In the genomic region with DNA sequence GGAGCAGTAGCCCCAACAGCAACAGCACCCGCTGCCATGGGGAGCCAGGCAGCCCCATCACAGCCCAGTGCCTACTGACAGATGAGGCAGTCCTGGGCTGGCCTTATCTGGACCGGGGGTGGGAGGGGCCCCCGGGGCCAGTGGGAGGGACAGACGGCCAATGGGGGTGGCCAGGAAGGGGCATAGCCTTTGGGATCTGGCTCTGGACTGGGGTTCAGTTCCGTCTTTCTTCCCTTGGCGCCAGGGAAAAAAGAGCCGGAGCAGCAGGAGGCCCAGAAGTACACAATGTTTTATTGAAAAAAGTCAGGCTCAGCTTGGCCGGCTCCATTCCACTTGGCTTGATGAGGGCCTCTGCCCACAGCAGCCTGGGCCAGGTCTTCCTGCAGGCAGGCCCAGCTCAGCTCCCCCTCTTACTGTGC, we compare ENCODE assay signal across 12 mouse cellular contexts. TPM values are rescaled to one million over a fixed set of nuclear protein-coding genes. Genes with fewer than 3 reads are reported as not detected.
DNase-seq lines count a peak whose midpoint lies in the region; ATAC-seq and TF ChIP-seq lines count a peak whose summit lies in the region.
"Had no signal": no experiment of that assay in that cellular context is flagged by ENCODE, and none has a peak within 500 bp of the region (broad histone marks: within the 10 kb centered on the region; RNA-seq: fewer than 3 reads in every experiment).

Gene Lcat, minus strand, starts transcription at position 62 of the 419 bp plus-strand sequence.

- H3K4me2 ChIP-seq in kidney, embryonic 15.5 days, result no peak within 1 kb of the TSS
- peak within 1 kb of the TSS; percentile 48 for H3K4me2 ChIP-seq in liver, embryonic 14.5 days (ENCODE audit: low read depth)
- H3K4me2 ChIP-seq: midbrain, embryonic 12.5 days had no signal

- H3K36me3 ChIP-seq in kidney, embryonic 15.5 days, result peaks cover 64% of the 10 kb centered on the region
- H3K36me3 ChIP-seq in liver, embryonic 14.5 days (replicated peaks; ENCODE audit: control insufficient read depth, insufficient read depth, low read depth), result peaks cover 20% of the 10 kb centered on the region; the same call in 1 of the 2 replicates

- 37% methylated on average over 8 of the region's 8 CpGs for WGBS in cerebellum, adult 2 months
- 88% methylated on average over 8 of the region's 8 CpGs for WGBS in kidney, embryonic 15.5 days
- 59% methylated on average over 8 of the region's 8 CpGs for WGBS in liver, embryonic 14.5 days (ENCODE audit: insufficient replicate concordance)

- TF ChIP-seq POLR2A in cerebellum, adult 2 months (IDR thresholded peaks at IDR 0.05; ENCODE audit: borderline replicate concordance, insufficient read depth, low read length), result 0 out of 2 replicates have a peak, but pooled peaks have one; percentile 14

- H3K9me3 ChIP-seq in kidney, embryonic 15.5 days (replicated peaks), result no peaks in the 10 kb centered on the region
- H3K9me3 ChIP-seq in liver, embryonic 14.5 days (ENCODE audit: control insufficient read depth, low read length), result no peaks in the 10 kb centered on the region
- H3K9me3 ChIP-seq: midbrain, embryonic 12.5 days had no signal

- 0 out of 2 replicates have a peak within 1 kb of the TSS, but pooled peaks have one; percentile 11 for H3K27ac ChIP-seq in cerebellum, adult 2 months (ENCODE audit: insufficient read depth, low read length)
- no peak within 1 kb of the TSS for H3K27ac ChIP-seq in kidney, embryonic 15.5 days
- H3K27ac ChIP-seq in liver, embryonic 14.5 days, result no peak within 1 kb of the TSS
- H3K27ac ChIP-seq: gastrocnemius, adult 2 months; midbrain, embryonic 12.5 days had no signal

- H3K27me3 ChIP-seq in cerebellum, adult 2 months (ENCODE audit: control insufficient read depth, insufficient read depth, low read length), result no peaks in the 10 kb centered on the region
- H3K27me3 ChIP-seq in kidney, embryonic 15.5 days, result no peaks in the 10 kb centered on the region
- no peaks in the 10 kb centered on the region for H3K27me3 ChIP-seq in liver, embryonic 14.5 days (ENCODE audit: control insufficient read depth, insufficient read depth, low read length)
- H3K27me3 ChIP-seq: midbrain, embryonic 12.5 days had no signal

- DNase-seq in cerebellum, adult 2 months, result peak in 1 of 2 experiments; percentile 56
- DNase-seq in cerebellum, postnatal 36 days, result no peak
- DNase-seq in kidney, adult 18-20 months, result no peak
- peak; percentile 64 for DNase-seq in layer of hippocampus, adult 9-11 months
- DNase-seq in liver, embryonic 14.5 days (ENCODE audit: low read depth in 3 of 3, low spot score in 3 of 3), result no peak
- no peak for DNase-seq in MN1 (ENCODE audit: low spot score)
- no peak for DNase-seq in ovary, postnatal 36 days (ENCODE audit: low spot score)
- DNase-seq: gastrocnemius, adult 2 months; heart, postnatal 4 days; retina, postnatal 1 day had no signal

- TF ChIP-seq CTCF in cerebellum, adult 2 months (IDR thresholded peaks at IDR 0.05; ENCODE audit: borderline replicate concordance, insufficient read depth, low read depth, low read length), result no peak
- no peak for TF ChIP-seq CTCF in liver, embryonic 14.5 days (IDR thresholded peaks at IDR 0.05; ENCODE audit: low read depth)

- TF ChIP-seq EP300 in liver, embryonic 14.5 days (IDR thresholded peaks at IDR 0.05; ENCODE audit: low read depth), result no peak

- no peak within 1 kb of the TSS for H3K4me3 ChIP-seq in cerebellum, adult 2 months (replicated peaks; ENCODE audit: insufficient read depth, low read depth, low read length)
- H3K4me3 ChIP-seq in kidney, embryonic 15.5 days (replicated peaks), result no peak within 1 kb of the TSS
- H3K4me3 ChIP-seq in liver, embryonic 14.5 days (ENCODE audit: insufficient read depth in 1 of 2, low read depth in 2 of 2, low read length in 2 of 2), result peak within 1 kb of the TSS; percentile 41 to 52
- H3K4me3 ChIP-seq: gastrocnemius, adult 2 months; midbrain, embryonic 12.5 days had no signal

- H3K4me1 ChIP-seq in cerebellum, adult 2 months (ENCODE audit: control insufficient read depth, insufficient read depth, low read length), result 0 out of 2 replicates have a peak, but pooled peaks cover under 1% of the 10 kb centered on the region
- H3K4me1 ChIP-seq in kidney, embryonic 15.5 days, result peaks cover 4% of the 10 kb centered on the region
- peaks cover 2 to 4% of the 10 kb centered on the region in 2 experiments; a peak in 3 of 4 replicates for H3K4me1 ChIP-seq in liver, embryonic 14.5 days (replicated peaks; ENCODE audit: control insufficient read depth in 2 of 2, insufficient read depth in 2 of 2, low read length in 1 of 2)

- 0 out of 2 replicates have a peak, but pooled peaks have one; percentile 20 for ATAC-seq in kidney, embryonic 15.5 days (replicated peaks; ENCODE audit: low FRiP score)
- peak; percentile 62 for ATAC-seq in liver, embryonic 14.5 days (ENCODE audit: insufficient read depth)

- H3K9ac ChIP-seq in kidney, embryonic 15.5 days, result no peak within 1 kb of the TSS
- no peak within 1 kb of the TSS for H3K9ac ChIP-seq in liver, embryonic 14.5 days (replicated peaks)
- H3K9ac ChIP-seq: midbrain, embryonic 12.5 days had no signal

RNA-seq across cellular contexts. Expression of gene Lcat, which starts in this region (rescaled TPM):
- polyA plus RNA-seq in cerebellum, adult 2 months (2012; rRNA removed), result 106 and 110 TPM in 2 replicates
- polyA plus RNA-seq in kidney, embryonic 15.5 days (2015; fragmentation: Nextera tagmentation; extraction: Ambion mirVana), result 1.3 and 2.8 TPM in 2 replicates
- polyA plus RNA-seq in liver, embryonic 14.5 days (2012; rRNA removed), result 40.2 and 41.2 TPM in 2 replicates
- polyA plus RNA-seq in liver, embryonic 14.5 days (2014; fragmentation: Nextera tagmentation; extraction: Ambion mirVana), result 47.0 and 50.7 TPM in 2 replicates

Comparison
In these comparisons a context has a peak if more than half of its experiments do, and no peak if none do; other contexts are left out.
1. RNA of gene Lcat (polyA plus RNA-seq): 106 to 110 TPM in cerebellum, adult 2 months and 40.2 to 50.7 TPM in liver, embryonic 14.5 days; 1.3 to 2.8 TPM in kidney, embryonic 15.5 days; every median in the first group is over 10 times any median in the second.
2. H3K4me3 ChIP-seq: peak in liver, embryonic 14.5 days (2 of 2); none in cerebellum, adult 2 months (single experiment) and kidney, embryonic 15.5 days (single experiment).